Mouse (Mus musculus): Measurements from ENCODE around the gene Fcho1. TPM values are rescaled to one million over a fixed set of nuclear protein-coding genes. Genes with fewer than 3 reads are reported as not detected.
"Not testable (repeated sequence)": the region's sequence is repeated elsewhere in the genome, so short reads cannot be mapped to it uniquely, and the experiment has no call there.

Fcho1 gene
- total and polyA plus RNA-seq, 3 experiments: 7.6 to 27.3 (median 14.0) TPM

DNA sequence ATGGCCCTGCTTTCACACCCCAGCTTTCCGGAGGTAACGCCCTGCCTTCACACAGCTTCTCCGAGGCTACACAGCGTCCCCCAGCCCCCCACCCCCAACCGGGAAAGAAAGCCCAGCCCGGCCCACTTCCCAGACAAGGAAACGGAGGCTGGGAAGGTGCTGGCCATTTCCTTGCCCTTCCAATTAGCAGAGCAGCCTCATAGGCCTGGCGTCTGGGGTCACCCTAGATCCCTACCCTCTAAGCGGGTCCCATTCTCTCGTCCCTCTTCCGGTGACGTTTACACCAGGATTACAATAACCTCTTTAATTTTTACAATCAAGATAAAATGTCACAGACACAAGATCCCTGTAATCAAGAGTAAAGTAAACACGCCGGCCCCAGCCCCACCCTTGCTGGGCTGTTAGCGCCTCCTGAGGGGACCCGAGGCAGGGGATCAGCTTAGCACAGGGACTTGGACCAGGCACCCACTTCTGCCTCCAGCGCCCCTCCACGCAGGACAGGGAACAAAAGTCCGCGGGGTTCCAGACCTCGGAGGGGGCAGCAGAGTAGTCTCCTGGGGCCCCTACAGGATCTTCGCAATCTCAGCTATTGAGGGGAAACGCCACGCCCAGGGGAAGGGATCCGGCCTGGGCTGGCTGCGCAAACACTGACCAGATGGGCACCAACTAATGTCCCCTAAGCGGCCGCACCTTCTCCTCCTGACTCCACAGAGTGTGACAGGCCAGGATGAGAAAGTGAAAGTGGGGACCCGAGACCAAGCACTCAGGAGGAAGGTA is 24.8 kb downstream of the Fcho1 start:
- H3K27me3 ChIP-seq (ENCODE audit: insufficient read depth, low read length): peaks cover 17% of the 10 kb centered on the region; the same call in 1 of the 2 replicates
- peaks cover 9% of the 10 kb centered on the region for H3K4me1 ChIP-seq (ENCODE audit: insufficient read depth, low read depth, low read length)
- H3K4me3 ChIP-seq (ENCODE audit: low read depth, low read length): no peak overlapping the region
- H3K36me3 ChIP-seq (replicated peaks): no peaks in the 10 kb centered on the region
- no peak for TF ChIP-seq GATA2 (IDR thresholded peaks at IDR 0.05; ENCODE audit: borderline replicate concordance, low read depth, low read length)
- TF ChIP-seq CTCF (IDR thresholded peaks at IDR 0.05; ENCODE audit: low read depth, low read length): no peak
- no peak for TF ChIP-seq TAL1 (conservative IDR thresholded peaks at IDR 0.05; ENCODE audit: low read depth, low read length)
- ATAC-seq (ENCODE audit: extremely low read depth, insufficient number of reproducible peaks, low FRiP score, poor library complexity, severe bottlenecking) (no peak), DNase-seq (ENCODE audit: low spot score) (no peak)
- H3K9me3 ChIP-seq (replicated peaks): no peaks in the 10 kb centered on the region

- Histone ChIP-seq H3K9me3 (replicated peaks) (peaks cover 14% of the 10 kb centered on the region), H3K27me3 (ENCODE audit: insufficient read depth, low read length) (peaks cover 19% of the 10 kb centered on the region; the same call in 1 of the 2 replicates)
- not testable (repeated sequence) for H3K36me3 ChIP-seq (replicated peaks); H3K4me3 ChIP-seq (ENCODE audit: low read depth, low read length); DNase-seq (ENCODE audit: low spot score); H3K4me1 ChIP-seq (ENCODE audit: insufficient read depth, low read depth, low read length); ATAC-seq (ENCODE audit: extremely low read depth, insufficient number of reproducible peaks, low FRiP score, poor library complexity, severe bottlenecking)
- peak; percentile 38; the same call in 1 of the 2 replicates for TF ChIP-seq CTCF (IDR thresholded peaks at IDR 0.05; ENCODE audit: low read depth, low read length)
Measured at GRCm38 (mm10) chr8:71695456-71695855, 30.1 kb downstream of the Fcho1 start.

- no peaks in the 10 kb centered on the region for H3K4me1 ChIP-seq (ENCODE audit: insufficient read depth, low read depth, low read length)
- no peak for DNase-seq (ENCODE audit: low spot score)
- TF ChIP-seq GATA2 (IDR thresholded peaks at IDR 0.05; ENCODE audit: borderline replicate concordance, low read depth, low read length) (no peak), POLR2AphosphoS5 (IDR thresholded peaks at IDR 0.05; ENCODE audit: insufficient replicate concordance, low read depth, low read length) (no peak), TAL1 (conservative IDR thresholded peaks at IDR 0.05; ENCODE audit: low read depth, low read length) (no peak), GATA1 (IDR thresholded peaks at IDR 0.05; ENCODE audit: borderline replicate concordance, low read length) (no peak), CTCF (IDR thresholded peaks at IDR 0.05; ENCODE audit: low read depth, low read length) (no peak)
- H3K4me3 ChIP-seq (ENCODE audit: low read depth, low read length): no peak overlapping the region
- peaks cover 10% of the 10 kb centered on the region; the same call in 1 of the 2 replicates for H3K27me3 ChIP-seq (ENCODE audit: insufficient read depth, low read length)
- no peak for ATAC-seq (ENCODE audit: extremely low read depth, insufficient number of reproducible peaks, low FRiP score, poor library complexity, severe bottlenecking)
- peaks cover 4% of the 10 kb centered on the region for H3K36me3 ChIP-seq (replicated peaks)
- H3K9me3 ChIP-seq (replicated peaks): peaks cover 14% of the 10 kb centered on the region
Measured at GRCm38 (mm10) chr8:71693166-71694041, 32.1 kb downstream of the Fcho1 start.

DNA sequence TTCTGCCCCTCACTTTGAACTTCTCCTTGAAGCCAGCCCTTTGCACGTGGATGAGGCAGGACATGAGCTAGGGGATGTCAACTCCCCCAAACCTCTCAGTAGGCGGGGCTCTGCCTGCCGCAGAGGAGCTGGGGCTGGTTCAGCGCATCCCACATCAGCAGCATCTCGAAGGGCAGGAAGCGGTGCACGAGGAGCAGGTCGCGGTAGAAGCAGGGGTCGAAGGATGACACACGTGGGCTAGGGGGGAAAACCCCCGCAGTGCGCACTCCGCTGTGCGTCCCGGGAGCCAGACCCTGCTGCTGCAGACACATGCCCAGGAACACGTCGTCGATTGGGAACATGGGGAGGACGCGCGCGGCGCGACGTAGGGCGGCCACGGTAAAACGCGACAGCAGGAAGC is 33.0 kb downstream of the Fcho1 start:
- ATAC-seq (ENCODE audit: extremely low read depth, insufficient number of reproducible peaks, low FRiP score, poor library complexity, severe bottlenecking) (no peak), DNase-seq (ENCODE audit: low spot score) (no peak)
- Histone ChIP-seq H3K4me1 (ENCODE audit: insufficient read depth, low read depth, low read length) (peaks cover 3% of the 10 kb centered on the region; the same call in 1 of the 2 replicates), H3K4me3 (ENCODE audit: low read depth, low read length) (no peak overlapping the region), H3K9me3 (replicated peaks) (peaks cover 14% of the 10 kb centered on the region), H3K36me3 (replicated peaks) (peaks cover 8% of the 10 kb centered on the region), H3K27me3 (ENCODE audit: insufficient read depth, low read length) (peaks cover 10% of the 10 kb centered on the region; the same call in 1 of the 2 replicates)
- no peak for TF ChIP-seq TAL1 (conservative IDR thresholded peaks at IDR 0.05; ENCODE audit: low read depth, low read length)
- no peak for TF ChIP-seq POLR2AphosphoS5 (IDR thresholded peaks at IDR 0.05; ENCODE audit: insufficient replicate concordance, low read depth, low read length)
- TF ChIP-seq CTCF (IDR thresholded peaks at IDR 0.05; ENCODE audit: low read depth, low read length): no peak
- no peak for TF ChIP-seq GATA1 (IDR thresholded peaks at IDR 0.05; ENCODE audit: borderline replicate concordance, low read length)
- TF ChIP-seq GATA2 (IDR thresholded peaks at IDR 0.05; ENCODE audit: borderline replicate concordance, low read depth, low read length): no peak

GRCm38 (mm10) chr8:71689028-71689427 is 36.5 kb downstream of the Fcho1 start, which contains the start of gene Insl3:
TSS of gene Insl3 (plus strand) at chr8:71689214.
- DNase-seq (ENCODE audit: low spot score): no peak
- Histone ChIP-seq H3K4me3 (ENCODE audit: low read depth, low read length) (no peak within 1 kb of the TSS), H3K36me3 (replicated peaks) (peaks cover 41% of the 10 kb centered on the region), H3K9me3 (replicated peaks) (peaks cover 17% of the 10 kb centered on the region), H3K4me1 (ENCODE audit: insufficient read depth, low read depth, low read length) (peaks cover 3% of the 10 kb centered on the region; the same call in 1 of the 2 replicates), H3K27me3 (ENCODE audit: insufficient read depth, low read length) (peaks cover 10% of the 10 kb centered on the region; the same call in 1 of the 2 replicates)
- ATAC-seq (ENCODE audit: extremely low read depth, insufficient number of reproducible peaks, low FRiP score, poor library complexity, severe bottlenecking): no peak
- TF ChIP-seq POLR2AphosphoS5 (IDR thresholded peaks at IDR 0.05; ENCODE audit: insufficient replicate concordance, low read depth, low read length) (no peak), TAL1 (conservative IDR thresholded peaks at IDR 0.05; ENCODE audit: low read depth, low read length) (no peak), CTCF (IDR thresholded peaks at IDR 0.05; ENCODE audit: low read depth, low read length) (no peak), GATA1 (IDR thresholded peaks at IDR 0.05; ENCODE audit: borderline replicate concordance, low read length) (no peak), GATA2 (IDR thresholded peaks at IDR 0.05; ENCODE audit: borderline replicate concordance, low read depth, low read length) (no peak)

- H3K4me3 ChIP-seq (ENCODE audit: low read depth, low read length): no peak overlapping the region
- TF ChIP-seq GATA2 (IDR thresholded peaks at IDR 0.05; ENCODE audit: borderline replicate concordance, low read depth, low read length): no peak
- H3K36me3 ChIP-seq (replicated peaks): peaks cover 55% of the 10 kb centered on the region
- H3K9me3 ChIP-seq (replicated peaks): peaks cover 6% of the 10 kb centered on the region
- H3K4me1 ChIP-seq (ENCODE audit: insufficient read depth, low read depth, low read length): peaks cover 3% of the 10 kb centered on the region; the same call in 1 of the 2 replicates
- peaks cover 3% of the 10 kb centered on the region; the same call in 1 of the 2 replicates for H3K27me3 ChIP-seq (ENCODE audit: insufficient read depth, low read length)
- no peak for ATAC-seq (ENCODE audit: extremely low read depth, insufficient number of reproducible peaks, low FRiP score, poor library complexity, severe bottlenecking)
- DNase-seq (ENCODE audit: low spot score): no peak
Measured at GRCm38 (mm10) chr8:71687616-71688015, 37.9 kb downstream of the Fcho1 start.

Measured in G1E (cell line).